Mouse (Mus musculus) small intestine, adult 2 months (tissue): Measurements from ENCODE around the gene Herpud1.

Experiments used
- CTCF ChIP-seq: fragments of 200-500 bp; IDR thresholded peaks from 2 replicates; pipeline ENCODE4 v1.5.1; 2012; ENCODE audit warnings: low read depth, mild to moderate bottlenecking, control low read depth, inconsistent platforms, low read length, moderate library complexity, mixed read lengths; ENCODE audit not compliant: insufficient replicate concordance, insufficient read length; ENCODE audit errors: extremely low read depth
- POLR2A ChIP-seq: fragments of 200-500 bp; IDR thresholded peaks from 2 replicates; pipeline ENCODE4 v1.6.1; 2012; ENCODE audit warnings: low read depth, mild to moderate bottlenecking, control low read depth, inconsistent platforms, low read length, moderate library complexity

- TF ChIP-seq POLR2A (no peak), CTCF (no peak)
Observed at GRCm38 (mm10) chr8:94441686-94442085, 55.4 kb downstream of the Herpud1 start.
